Comparison of ENCODE assay signal across 9 mouse cellular contexts in genomic region chr4:48048456-48049315, GRCm38 (mm10). TPM values are rescaled to one million over a fixed set of nuclear protein-coding genes. Genes with fewer than 3 reads are reported as not detected.
A peak's percentile ranks its signal among the peaks of the same experiment; 100 is the strongest.
DNase-seq lines count a peak whose midpoint lies in the region; ATAC-seq lines count a peak whose summit lies in the region.
"Had no signal": no experiment of that assay in that cellular context is flagged by ENCODE, and none has a peak within 500 bp of the region (broad histone marks: within the 10 kb centered on the region; RNA-seq: fewer than 3 reads in every experiment).

No protein-coding gene starts in this region.

- H3K27ac ChIP-seq in heart, embryonic 16.5 days (ENCODE audit: low read length): no peak overlapping the region
- no peak overlapping the region for H3K27ac ChIP-seq in forebrain, embryonic 15.5 days (replicated peaks)
- H3K27ac ChIP-seq in midbrain, embryonic 12.5 days (replicated peaks): no peak overlapping the region
- H3K27ac ChIP-seq: macrophage had no signal

- 15% methylated on average over 35 of the region's 35 CpGs for WGBS in heart, embryonic 16.5 days
- 5% methylated on average over 35 of the region's 35 CpGs for WGBS in forebrain, embryonic 15.5 days
- 1% methylated on average over 35 of the region's 35 CpGs for WGBS in midbrain, embryonic 12.5 days

- no peak for DNase-seq in heart, postnatal 14 days
- peak; percentile 52 to 54 for DNase-seq in cerebellum, adult 18-20 months
- no peak for DNase-seq in right cerebral cortex, postnatal 14 days
- DNase-seq in layer of hippocampus, adult 8-10 months (ENCODE audit: low spot score in 2 of 2): no peak
- DNase-seq in layer of hippocampus, postnatal 25 days (ENCODE audit: extremely low spot score in 1 of 2, low spot score in 1 of 2): no peak

- no peaks in the 10 kb centered on the region for H3K36me3 ChIP-seq in heart, embryonic 16.5 days (ENCODE audit: control insufficient read depth, insufficient read depth)
- H3K36me3 ChIP-seq in forebrain, embryonic 15.5 days: no peaks in the 10 kb centered on the region
- H3K36me3 ChIP-seq in midbrain, embryonic 12.5 days: no peaks in the 10 kb centered on the region

- ATAC-seq in heart, embryonic 16.5 days (replicated peaks; ENCODE audit: extremely low read depth, insufficient read depth, low FRiP score): no peak
- ATAC-seq in forebrain, embryonic 15.5 days (replicated peaks): no peak
- no peak for ATAC-seq in midbrain, embryonic 12.5 days (ENCODE audit: low FRiP score, low read depth)

- intact Hi-C loops in heart, postnatal 14 days (cut with DNase I): loop anchor here (5.0 to 10.0 kb wide), 3 partner anchors 471 to 994 kb away; partner anchors contain the start of gene Anks6

- H3K9me3 ChIP-seq in heart, embryonic 16.5 days (replicated peaks; ENCODE audit: control insufficient read depth, low read length): no peaks in the 10 kb centered on the region
- H3K9me3 ChIP-seq in forebrain, embryonic 15.5 days: no peaks in the 10 kb centered on the region
- H3K9me3 ChIP-seq in midbrain, embryonic 12.5 days: no peaks in the 10 kb centered on the region

- H3K4me3 ChIP-seq in heart, embryonic 16.5 days (ENCODE audit: low read length): peak overlapping the region; percentile 81
- peak overlapping the region; percentile 86 for H3K4me3 ChIP-seq in forebrain, embryonic 15.5 days
- H3K4me3 ChIP-seq in midbrain, embryonic 12.5 days: peak overlapping the region; percentile 70

- peak overlapping the region; percentile 100 for H3K4me2 ChIP-seq in heart, embryonic 16.5 days (ENCODE audit: low read depth, low read length)
- H3K4me2 ChIP-seq in forebrain, embryonic 15.5 days (replicated peaks): peak overlapping the region; percentile 98
- peak overlapping the region; percentile 97 for H3K4me2 ChIP-seq in midbrain, embryonic 12.5 days (replicated peaks)

- H3K27me3 ChIP-seq in heart, embryonic 16.5 days (ENCODE audit: control insufficient read depth, insufficient read depth, low read length): peaks cover 56% of the 10 kb centered on the region
- H3K27me3 ChIP-seq in forebrain, embryonic 15.5 days: peaks cover 48% of the 10 kb centered on the region
- peaks cover 77% of the 10 kb centered on the region for H3K27me3 ChIP-seq in midbrain, embryonic 12.5 days

- H3K4me1 ChIP-seq in heart, embryonic 16.5 days (ENCODE audit: control insufficient read depth, insufficient read depth, low read length): peaks cover 33% of the 10 kb centered on the region
- peaks cover 55% of the 10 kb centered on the region for H3K4me1 ChIP-seq in forebrain, embryonic 15.5 days
- H3K4me1 ChIP-seq in midbrain, embryonic 12.5 days: peaks cover 53% of the 10 kb centered on the region

- no peak overlapping the region for H3K9ac ChIP-seq in heart, embryonic 16.5 days (ENCODE audit: low read length)
- H3K9ac ChIP-seq in forebrain, embryonic 15.5 days (replicated peaks): peak overlapping the region; percentile 67; the same call in 1 of the 2 replicates
- 0 out of 2 replicates have a peak overlapping the region, but pooled peaks have one; percentile 24 for H3K9ac ChIP-seq in midbrain, embryonic 12.5 days (replicated peaks)

RNA-seq across cellular contexts. Expression of gene Nr4a3, which starts 3.7 kb away (rescaled TPM):
- polyA plus RNA-seq in heart, embryonic 16.5 days (2015; fragmentation: Nextera tagmentation; extraction: Ambion mirVana): 0.13 and 0.24 TPM in 2 replicates
- 10 to 100 TPM in 1 of 2 experiments, 1 to 10 TPM in 1; 4.0 to 12.0 TPM for total RNA-seq in heart, postnatal 14 days (2021)
- polyA plus RNA-seq in forebrain, embryonic 15.5 days (2015; fragmentation: Nextera tagmentation; extraction: Ambion mirVana): 7.2 and 8.2 TPM in 2 replicates
- 0.48 and 0.83 TPM in 2 replicates for polyA plus RNA-seq in midbrain, embryonic 12.5 days (2016; fragmentation: Nextera tagmentation; extraction: Ambion mirVana)
- 10 to 100 TPM; 49.2 to 68.0 (median 60.0) TPM for total RNA-seq in layer of hippocampus, adult 8-10 months (2022)
- total RNA-seq in layer of hippocampus, postnatal 25 days (2021): 10 to 100 TPM; 60.7 to 82.9 TPM

Comparison
In these comparisons a context has a peak if more than half of its experiments do, and no peak if none do; other contexts are left out.
1. DNase-seq: peak in cerebellum, adult 18-20 months (2 of 2); none in heart, postnatal 14 days (0 of 2), right cerebral cortex, postnatal 14 days (single experiment), layer of hippocampus, adult 8-10 months (0 of 2) and layer of hippocampus, postnatal 25 days (0 of 2).
2. Peak in every context shown above with its lines, with median percentiles within 50 percentile points of each other: H3K4me2 ChIP-seq and H3K4me3 ChIP-seq.